Mouse (Mus musculus): ENCODE data around the gene C130026I21Rik.

- no peak for TF ChIP-seq CTCF (IDR thresholded peaks at IDR 0.05; ENCODE audit: low read depth)
- no peak for TF ChIP-seq EP300 (IDR thresholded peaks at IDR 0.05; ENCODE audit: low read depth)
These were observed 324.4 kb downstream of the C130026I21Rik start for GRCm38 (mm10) chr1:84945950-84946349.

Data from liver, postnatal 0 days (tissue).